Mouse (Mus musculus) G1E (cell line): ENCODE results near the gene Zfp94.
A peak's percentile ranks its signal among the peaks of the same experiment; 100 is the strongest.

Source experiments
- CTCF ChIP-seq: IDR thresholded peaks from 2 replicates; pipeline ENCODE4 v1.5.1; 2012; ENCODE audit warnings: low read depth, low read length, inconsistent platforms, mixed read lengths
- POLR2AphosphoS5 ChIP-seq: IDR thresholded peaks from 2 replicates; pipeline ENCODE4 v1.6.1; 2012; ENCODE audit warnings: low read depth, low read length, inconsistent platforms; ENCODE audit not compliant: insufficient replicate concordance

GRCm38 (mm10) chr7:24287670-24288069, 28.8 kb downstream of the Zfp94 start:
- TF ChIP-seq POLR2AphosphoS5 (no peak), CTCF (0 out of 2 replicates have a peak, but pooled peaks have one; percentile 3)
